Mouse (Mus musculus): ENCODE measurements at regions not wholly inside any gene's neighbourhood (a gene's known extent, or its start where the extent isn't known, plus 50 kb on each side); places are given as distances from the start of the nearest gene placed in this dataset.

- TF ChIP-seq USF1 (IDR thresholded peaks at IDR 0.05; ENCODE audit: low read depth) (no peak), CTCF (IDR thresholded peaks at IDR 0.05; ENCODE audit: control insufficient read depth, insufficient read depth, insufficient read length) (no peak), MYOG (IDR thresholded peaks at IDR 0.05; ENCODE audit: control insufficient read depth, extremely low read depth, insufficient read length) (no peak), CEBPB (IDR thresholded peaks at IDR 0.05; ENCODE audit: low read depth) (no peak), FOSL1 (IDR thresholded peaks at IDR 0.05; ENCODE audit: insufficient read depth, low read length, poor library complexity, severe bottlenecking) (no peak), MYOD1 (IDR thresholded peaks at IDR 0.05; ENCODE audit: control insufficient read depth, insufficient read length, low read depth) (no peak), MAX (IDR thresholded peaks at IDR 0.05) (no peak)
Measured at GRCm38 (mm10) chr1:41212876-41213275, 407.5 kb downstream of the Tmem182 start.

Measured in C2C12 (cell line).